Mouse (Mus musculus): Measurements from ENCODE around the gene Cyb5r3.

GRCm38 (mm10) chr15:83155672-83156419 is 16.5 kb downstream of the Cyb5r3 start:
- TF ChIP-seq CTCF (conservative IDR thresholded peaks at IDR 0.05; ENCODE audit: insufficient read depth, insufficient read length, low read depth, low read length) (no peak), POLR2A (IDR thresholded peaks at IDR 0.05; ENCODE audit: low read depth, low read length) (no peak)
